Mouse (Mus musculus): ENCODE data around the gene Vinac1. TPM values are rescaled to one million over a fixed set of nuclear protein-coding genes. Genes with fewer than 3 reads are reported as not detected.

Vinac1 gene
- polyA plus RNA-seq, 1 experiment from 2014 or later = not detected

DNA sequence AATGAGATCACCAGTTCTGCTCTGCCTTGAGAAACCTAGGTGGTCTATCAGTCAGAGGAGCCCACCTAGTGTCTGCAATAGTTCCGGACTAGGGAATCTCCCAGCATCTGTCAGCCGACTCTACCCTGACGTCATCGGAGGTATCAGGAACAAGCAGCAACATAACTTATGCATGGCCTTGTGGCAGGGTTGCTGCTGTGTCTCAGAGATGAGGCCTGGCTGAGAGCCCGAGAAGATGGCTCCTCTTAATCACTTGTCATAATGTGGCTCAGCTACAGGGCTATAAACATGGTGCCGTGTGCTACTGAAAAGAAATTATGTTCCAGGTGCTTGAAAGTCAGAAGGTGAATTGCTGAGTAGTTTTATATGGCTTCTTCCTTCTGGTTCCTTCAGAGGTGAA is 7.8 kb upstream of the Vinac1 start:
- ATAC-seq (replicated peaks; ENCODE audit: insufficient number of reproducible peaks, low FRiP score, low TSS enrichment) = no peak

GRCm38 (mm10) chr2:129052451-129052983 is 4.5 kb upstream of the Vinac1 start:
- 48% methylated on average over 4 of the region's 4 CpGs for WGBS (ENCODE audit: insufficient replicate concordance)
- H3K27me3 ChIP-seq (ENCODE audit: control insufficient read depth, insufficient read depth, low read length) = no peaks in the 10 kb centered on the region
- no peak for ATAC-seq (replicated peaks; ENCODE audit: insufficient number of reproducible peaks, low FRiP score, low TSS enrichment)
- no peak overlapping the region for H3K4me3 ChIP-seq (ENCODE audit: low read depth, low read length)
- no peaks in the 10 kb centered on the region for H3K4me1 ChIP-seq (ENCODE audit: control insufficient read depth, insufficient read depth, low read length)
- no peak overlapping the region for H3K9ac ChIP-seq (ENCODE audit: low read depth, low read length)
- no peak overlapping the region for H3K27ac ChIP-seq (ENCODE audit: low read depth, low read length)
- no peaks in the 10 kb centered on the region for H3K9me3 ChIP-seq (replicated peaks; ENCODE audit: control insufficient read depth, low read length)
- no peak overlapping the region for H3K4me2 ChIP-seq
- H3K36me3 ChIP-seq (ENCODE audit: control insufficient read depth, insufficient read depth, low read length) = no peaks in the 10 kb centered on the region

More for the DNA sequence above, 7.8 kb upstream of the Vinac1 start:
- no peaks in the 10 kb centered on the region for H3K27me3 ChIP-seq (ENCODE audit: control insufficient read depth, insufficient read depth, low read length)
- no peak overlapping the region for H3K27ac ChIP-seq (ENCODE audit: low read depth, low read length)
- H3K4me2 ChIP-seq = no peak overlapping the region
- no peak overlapping the region for H3K4me3 ChIP-seq (ENCODE audit: low read depth, low read length)
- no peaks in the 10 kb centered on the region for H3K4me1 ChIP-seq (ENCODE audit: control insufficient read depth, insufficient read depth, low read length)
- no peaks in the 10 kb centered on the region for H3K36me3 ChIP-seq (ENCODE audit: control insufficient read depth, insufficient read depth, low read length)
- no peaks in the 10 kb centered on the region for H3K9me3 ChIP-seq (replicated peaks; ENCODE audit: control insufficient read depth, low read length)
- WGBS (ENCODE audit: insufficient replicate concordance) = 88% methylated on average over 6 of the region's 6 CpGs
- no peak overlapping the region for H3K9ac ChIP-seq (ENCODE audit: low read depth, low read length)

GRCm38 (mm10) chr2:129046846-129047196 is 1.2 kb downstream of the Vinac1 start:
- Histone ChIP-seq H3K4me1 (ENCODE audit: control insufficient read depth, insufficient read depth, low read length) (no peaks in the 10 kb centered on the region), H3K4me2 (no peak overlapping the region), H3K4me3 (ENCODE audit: low read depth, low read length) (no peak overlapping the region), H3K27ac (ENCODE audit: low read depth, low read length) (no peak overlapping the region), H3K27me3 (ENCODE audit: control insufficient read depth, insufficient read depth, low read length) (no peaks in the 10 kb centered on the region), H3K9ac (ENCODE audit: low read depth, low read length) (no peak overlapping the region), H3K9me3 (replicated peaks; ENCODE audit: control insufficient read depth, low read length) (no peaks in the 10 kb centered on the region), H3K36me3 (ENCODE audit: control insufficient read depth, insufficient read depth, low read length) (no peaks in the 10 kb centered on the region)
- no peak for ATAC-seq (replicated peaks; ENCODE audit: insufficient number of reproducible peaks, low FRiP score, low TSS enrichment)
- WGBS (ENCODE audit: insufficient replicate concordance) = 76% methylated on average over 4 of the region's 4 CpGs

DNA sequence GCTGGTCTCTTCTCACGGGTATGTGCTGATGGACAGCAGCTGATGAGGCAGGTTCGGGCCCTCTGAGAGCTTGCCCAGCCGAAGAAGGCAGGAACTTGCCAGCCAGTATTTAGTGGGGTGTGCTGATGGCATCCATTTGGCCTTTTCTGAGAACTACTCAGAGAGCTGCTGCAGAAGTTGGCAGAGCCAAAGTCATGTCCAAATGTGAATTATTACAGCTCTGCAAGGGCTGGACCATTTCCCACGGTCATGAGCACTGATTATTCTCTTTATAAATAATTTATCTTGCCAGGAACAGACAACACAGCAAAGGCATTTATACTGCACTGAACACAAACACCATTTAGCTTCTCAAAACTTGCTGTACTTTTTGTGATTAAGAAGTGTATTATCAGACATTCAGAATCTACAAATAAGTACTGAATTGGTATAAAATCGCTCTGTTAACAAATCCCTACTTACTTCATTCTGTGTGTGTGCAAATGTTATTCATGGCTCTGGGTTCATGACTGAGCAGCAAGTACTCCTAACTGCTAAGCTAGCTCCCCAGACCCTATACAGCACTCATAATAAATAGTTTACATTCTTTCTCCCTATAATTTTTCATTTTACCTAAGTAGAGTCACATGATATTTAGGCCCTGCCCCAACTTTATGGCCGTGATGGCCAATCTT is 1.7 kb downstream of the Vinac1 start:
- no peak overlapping the region for H3K4me2 ChIP-seq
- no peak overlapping the region for H3K4me3 ChIP-seq (ENCODE audit: low read depth, low read length)
- H3K27me3 ChIP-seq (ENCODE audit: control insufficient read depth, insufficient read depth, low read length) = no peaks in the 10 kb centered on the region
- H3K27ac ChIP-seq (ENCODE audit: low read depth, low read length) = no peak overlapping the region
- H3K4me1 ChIP-seq (ENCODE audit: control insufficient read depth, insufficient read depth, low read length) = no peaks in the 10 kb centered on the region
- H3K9ac ChIP-seq (ENCODE audit: low read depth, low read length) = no peak overlapping the region
- no peaks in the 10 kb centered on the region for H3K36me3 ChIP-seq (ENCODE audit: control insufficient read depth, insufficient read depth, low read length)
- no peaks in the 10 kb centered on the region for H3K9me3 ChIP-seq (replicated peaks; ENCODE audit: control insufficient read depth, low read length)
- WGBS (ENCODE audit: insufficient replicate concordance) = 61% methylated on average over 6 of the region's 6 CpGs
- no peak for ATAC-seq (replicated peaks; ENCODE audit: insufficient number of reproducible peaks, low FRiP score, low TSS enrichment)

- 19% methylated on average over 6 of the region's 6 CpGs for WGBS (ENCODE audit: insufficient replicate concordance)
Measured at GRCm38 (mm10) chr2:129040567-129040966, 7.4 kb downstream of the Vinac1 start.

GRCm38 (mm10) chr2:129038937-129039631 is 8.9 kb downstream of the Vinac1 start:
- peaks cover 40% of the 10 kb centered on the region for H3K27me3 ChIP-seq (ENCODE audit: control insufficient read depth, insufficient read depth, low read length)
- no peak overlapping the region for H3K27ac ChIP-seq (ENCODE audit: low read depth, low read length)
- H3K9me3 ChIP-seq (replicated peaks; ENCODE audit: control insufficient read depth, low read length) = no peaks in the 10 kb centered on the region
- H3K4me3 ChIP-seq (ENCODE audit: low read depth, low read length) = peak overlapping the region; percentile 47
- H3K9ac ChIP-seq (ENCODE audit: low read depth, low read length) = peak overlapping the region; percentile 58
- peaks cover 10% of the 10 kb centered on the region; the same call in 1 of the 2 replicates for H3K4me1 ChIP-seq (ENCODE audit: control insufficient read depth, insufficient read depth, low read length)
- WGBS (ENCODE audit: insufficient replicate concordance) = 3% methylated on average over 62 of the region's 62 CpGs
- no peaks in the 10 kb centered on the region for H3K36me3 ChIP-seq (ENCODE audit: control insufficient read depth, insufficient read depth, low read length)
- H3K4me2 ChIP-seq = peak overlapping the region; percentile 91
- no peak for ATAC-seq (replicated peaks; ENCODE audit: insufficient number of reproducible peaks, low FRiP score, low TSS enrichment)

More at GRCm38 (mm10) chr2:129040567-129040966, 7.4 kb downstream of the Vinac1 start:
- H3K27ac ChIP-seq (ENCODE audit: low read depth, low read length) = no peak overlapping the region
- no peak for ATAC-seq (replicated peaks; ENCODE audit: insufficient number of reproducible peaks, low FRiP score, low TSS enrichment)
- H3K4me3 ChIP-seq (ENCODE audit: low read depth, low read length) = no peak overlapping the region
- H3K27me3 ChIP-seq (ENCODE audit: control insufficient read depth, insufficient read depth, low read length) = peaks cover 40% of the 10 kb centered on the region
- H3K9me3 ChIP-seq (replicated peaks; ENCODE audit: control insufficient read depth, low read length) = no peaks in the 10 kb centered on the region
- H3K4me2 ChIP-seq = no peak overlapping the region
- H3K4me1 ChIP-seq (ENCODE audit: control insufficient read depth, insufficient read depth, low read length) = peaks cover 10% of the 10 kb centered on the region; the same call in 1 of the 2 replicates
- no peak overlapping the region for H3K9ac ChIP-seq (ENCODE audit: low read depth, low read length)
- no peaks in the 10 kb centered on the region for H3K36me3 ChIP-seq (ENCODE audit: control insufficient read depth, insufficient read depth, low read length)

- Histone ChIP-seq H3K36me3 (ENCODE audit: control insufficient read depth, insufficient read depth, low read length) (no peaks in the 10 kb centered on the region), H3K27me3 (ENCODE audit: control insufficient read depth, insufficient read depth, low read length) (peaks cover 40% of the 10 kb centered on the region)
- WGBS (ENCODE audit: insufficient replicate concordance) = 17% methylated on average over 15 of the region's 15 CpGs
Measured at GRCm38 (mm10) chr2:129038426-129038936, 9.5 kb downstream of the Vinac1 start.

GRCm38 (mm10) chr2:129035381-129035780 is 12.6 kb downstream of the Vinac1 start:
- Histone ChIP-seq H3K27ac (ENCODE audit: low read depth, low read length) (no peak overlapping the region), H3K36me3 (ENCODE audit: control insufficient read depth, insufficient read depth, low read length) (no peaks in the 10 kb centered on the region), H3K4me2 (no peak overlapping the region), H3K9ac (ENCODE audit: low read depth, low read length) (no peak overlapping the region), H3K4me1 (ENCODE audit: control insufficient read depth, insufficient read depth, low read length) (peaks cover 10% of the 10 kb centered on the region; the same call in 1 of the 2 replicates), H3K4me3 (ENCODE audit: low read depth, low read length) (no peak overlapping the region), H3K9me3 (replicated peaks; ENCODE audit: control insufficient read depth, low read length) (no peaks in the 10 kb centered on the region), H3K27me3 (ENCODE audit: control insufficient read depth, insufficient read depth, low read length) (peaks cover 38% of the 10 kb centered on the region)
- 80% methylated on average over 5 of the region's 5 CpGs for WGBS (ENCODE audit: insufficient replicate concordance)
- no peak for ATAC-seq (replicated peaks; ENCODE audit: insufficient number of reproducible peaks, low FRiP score, low TSS enrichment)

More at GRCm38 (mm10) chr2:129038426-129038936, 9.5 kb downstream of the Vinac1 start:
- ATAC-seq (replicated peaks; ENCODE audit: insufficient number of reproducible peaks, low FRiP score, low TSS enrichment) = no peak
- Histone ChIP-seq H3K4me1 (ENCODE audit: control insufficient read depth, insufficient read depth, low read length) (peaks cover 10% of the 10 kb centered on the region; the same call in 1 of the 2 replicates), H3K9ac (ENCODE audit: low read depth, low read length) (peak overlapping the region; percentile 58), H3K9me3 (replicated peaks; ENCODE audit: control insufficient read depth, low read length) (no peaks in the 10 kb centered on the region), H3K27ac (ENCODE audit: low read depth, low read length) (no peak overlapping the region), H3K4me2 (peak overlapping the region; percentile 91), H3K4me3 (ENCODE audit: low read depth, low read length) (peak overlapping the region; percentile 47)
